Mouse (Mus musculus) testis, adult 2 months (tissue): ENCODE data around the gene Chrm4.

Experiments
- CTCF ChIP-seq: fragments of 200-500 bp; IDR thresholded peaks from 2 replicates; pipeline ENCODE4 v1.5.1; 2012; ENCODE audit warnings: low read depth, mild to moderate bottlenecking, inconsistent platforms, low read length, moderate library complexity; ENCODE audit not compliant: control insufficient read depth, insufficient read depth, insufficient replicate concordance
- POLR2A ChIP-seq: fragments of 200-500 bp; IDR thresholded peaks from 2 replicates; pipeline ENCODE4 v1.6.1; 2012; ENCODE audit warnings: low read depth, mild to moderate bottlenecking, inconsistent platforms, low read length, moderate library complexity; ENCODE audit not compliant: control insufficient read depth

GRCm38 (mm10) chr2:91946836-91947235, 19.8 kb downstream of the Chrm4 start:
- TF ChIP-seq CTCF (no peak), POLR2A (no peak)
